Mouse (Mus musculus) liver, postnatal 0 days (tissue): ENCODE data around the gene Susd4.

Experiments
- CTCF ChIP-seq: sonication (generic); IDR thresholded peaks from 2 replicates; pipeline ENCODE4 v1.5.1; 2016; ENCODE audit warnings: antibody characterized with exemption, low read depth
- EP300 ChIP-seq: IDR thresholded peaks from 2 replicates; pipeline ENCODE4 v1.6.1; 2016; ENCODE audit warnings: antibody characterized with exemption, low read depth, mild to moderate bottlenecking

GRCm38 (mm10) chr1:182840606-182841005, 76.9 kb downstream of the Susd4 start:
- TF ChIP-seq EP300 (no peak), CTCF (no peak)
